Mouse (Mus musculus) stomach, postnatal 0 days (tissue): Measurements from ENCODE around the gene Luc7l3.

Source experiments
- CTCF ChIP-seq: IDR thresholded peaks from 2 replicates; pipeline ENCODE4 v1.5.1; 2016; ENCODE audit warnings: antibody characterized with exemption, low read depth, mild to moderate bottlenecking, moderate library complexity
- EP300 ChIP-seq: optimal IDR thresholded peaks from 2 replicates; pipeline ENCODE3; 2016; ENCODE audit warnings: antibody characterized with exemption

GRCm38 (mm10) chr11:94294996-94295845 is 26.6 kb downstream of the Luc7l3 start:
- TF ChIP-seq EP300 = no peak
- no peak for TF ChIP-seq CTCF
